Mouse (Mus musculus): ENCODE results near the gene Fau. TPM values are rescaled to one million over a fixed set of nuclear protein-coding genes. Genes with fewer than 3 reads are reported as not detected.

The Fau gene
- total and polyA plus RNA-seq, 3 experiments = 2,986 to 5,712 (median 3,086) TPM

GRCm38 (mm10) chr19:6067724-6068415 lies 10.2 kb downstream of the Fau start, which contains the start of gene Tm7sf2:
Tm7sf2 (minus strand) TSS chr19:6068373.
- Histone ChIP-seq H3K4me1 (ENCODE audit: insufficient read depth, low read depth, low read length) (peaks cover 54% of the 10 kb centered on the region), H3K4me3 (ENCODE audit: low read depth, low read length) (peak within 1 kb of the TSS; percentile 76), H3K9me3 (replicated peaks) (no peaks in the 10 kb centered on the region), H3K27me3 (ENCODE audit: insufficient read depth, low read length) (no peaks in the 10 kb centered on the region), H3K36me3 (replicated peaks) (peaks cover 75% of the 10 kb centered on the region)
- DNase-seq (ENCODE audit: low spot score) (peak; percentile 98), ATAC-seq (ENCODE audit: extremely low read depth, insufficient number of reproducible peaks, low FRiP score, poor library complexity, severe bottlenecking) (peak; percentile 92)
- TF ChIP-seq POLR2AphosphoS5 (IDR thresholded peaks at IDR 0.05; ENCODE audit: insufficient replicate concordance, low read depth, low read length) (no peak), TAL1 (conservative IDR thresholded peaks at IDR 0.05; ENCODE audit: low read depth, low read length) (no peak), CTCF (IDR thresholded peaks at IDR 0.05; ENCODE audit: low read depth, low read length) (no peak)

DNA sequence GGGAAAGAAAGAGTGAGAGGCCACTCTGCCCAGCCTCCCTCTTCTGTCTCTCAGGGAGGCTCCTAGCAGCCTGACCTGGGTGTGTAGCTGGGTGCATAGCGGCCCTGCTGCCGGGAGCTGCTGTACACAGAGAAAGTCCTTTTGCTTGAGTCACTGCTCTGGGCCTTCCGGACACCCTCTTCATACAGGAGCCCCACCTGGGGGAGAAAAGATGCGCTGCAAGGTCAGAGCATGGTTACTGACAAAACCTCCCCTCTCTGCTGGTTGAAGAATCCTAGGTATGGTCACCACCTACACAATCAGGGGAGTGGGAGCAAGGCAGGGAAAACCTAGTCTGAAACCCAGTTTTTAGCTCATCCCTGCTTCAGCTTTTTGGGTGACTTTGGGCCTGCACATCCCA lies 11.3 kb downstream of the Fau start:
- H3K9me3 ChIP-seq (replicated peaks) = no peaks in the 10 kb centered on the region
- no peak for DNase-seq (ENCODE audit: low spot score)
- TF ChIP-seq POLR2AphosphoS5 (IDR thresholded peaks at IDR 0.05; ENCODE audit: insufficient replicate concordance, low read depth, low read length) (no peak), GATA2 (IDR thresholded peaks at IDR 0.05; ENCODE audit: borderline replicate concordance, low read depth, low read length) (no peak), TAL1 (conservative IDR thresholded peaks at IDR 0.05; ENCODE audit: low read depth, low read length) (no peak), CTCF (IDR thresholded peaks at IDR 0.05; ENCODE audit: low read depth, low read length) (no peak), GATA1 (IDR thresholded peaks at IDR 0.05; ENCODE audit: borderline replicate concordance, low read length) (no peak)
- H3K36me3 ChIP-seq (replicated peaks) = peaks cover 75% of the 10 kb centered on the region
- ATAC-seq (ENCODE audit: extremely low read depth, insufficient number of reproducible peaks, low FRiP score, poor library complexity, severe bottlenecking) = no peak
- H3K4me1 ChIP-seq (ENCODE audit: insufficient read depth, low read depth, low read length) = peaks cover 43% of the 10 kb centered on the region
- no peak overlapping the region for H3K4me3 ChIP-seq (ENCODE audit: low read depth, low read length)
- no peaks in the 10 kb centered on the region for H3K27me3 ChIP-seq (ENCODE audit: insufficient read depth, low read length)

- H3K4me3 ChIP-seq (ENCODE audit: low read depth, low read length) = no peak overlapping the region
- peaks cover 80% of the 10 kb centered on the region for H3K36me3 ChIP-seq (replicated peaks)
These were observed 12.2 kb downstream of the Fau start for GRCm38 (mm10) chr19:6069851-6070250.

DNA sequence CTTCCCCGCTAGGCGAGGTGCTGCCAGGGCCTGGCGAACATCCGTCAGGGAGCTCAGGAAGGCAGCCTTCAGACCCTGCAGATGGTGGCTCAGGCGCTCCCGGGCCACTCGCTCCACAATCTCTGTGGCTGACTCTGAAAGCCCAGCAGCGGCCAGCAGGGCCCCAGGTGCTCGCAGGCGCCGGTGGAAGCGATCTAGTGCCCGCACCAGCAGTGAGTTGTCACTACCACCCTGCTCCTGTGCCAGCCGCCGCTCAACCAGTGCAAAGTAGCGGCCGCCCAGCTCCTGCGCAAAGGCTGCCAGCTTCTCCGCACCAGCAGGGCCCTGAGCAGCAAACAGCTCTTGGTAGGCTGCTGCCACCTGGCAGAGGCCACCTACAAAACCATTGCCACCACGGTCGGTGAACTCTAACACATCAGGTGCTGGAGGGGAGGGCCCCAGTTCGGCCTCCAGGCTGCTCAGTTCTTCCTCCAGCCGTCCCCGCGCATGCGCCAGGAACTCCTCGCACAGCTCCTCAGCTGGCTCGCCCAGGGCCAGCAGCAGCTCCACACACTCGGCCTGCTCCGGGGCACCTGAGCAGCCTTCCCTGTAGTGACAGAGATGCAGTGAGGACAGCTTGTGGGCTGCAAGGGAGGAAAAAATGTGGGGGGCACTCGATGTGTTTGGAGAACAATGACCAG lies 13.1 kb downstream of the Fau start:
- no peaks in the 10 kb centered on the region for H3K9me3 ChIP-seq (replicated peaks)
- H3K36me3 ChIP-seq (replicated peaks) = peaks cover 82% of the 10 kb centered on the region
- no peaks in the 10 kb centered on the region for H3K27me3 ChIP-seq (ENCODE audit: insufficient read depth, low read length)
- ATAC-seq (ENCODE audit: extremely low read depth, insufficient number of reproducible peaks, low FRiP score, poor library complexity, severe bottlenecking) (no peak), DNase-seq (ENCODE audit: low spot score) (no peak)
- TF ChIP-seq GATA1 (IDR thresholded peaks at IDR 0.05; ENCODE audit: borderline replicate concordance, low read length) (no peak), CTCF (IDR thresholded peaks at IDR 0.05; ENCODE audit: low read depth, low read length) (no peak), GATA2 (IDR thresholded peaks at IDR 0.05; ENCODE audit: borderline replicate concordance, low read depth, low read length) (no peak), POLR2AphosphoS5 (IDR thresholded peaks at IDR 0.05; ENCODE audit: insufficient replicate concordance, low read depth, low read length) (no peak), TAL1 (conservative IDR thresholded peaks at IDR 0.05; ENCODE audit: low read depth, low read length) (no peak)
- H3K4me3 ChIP-seq (ENCODE audit: low read depth, low read length) = peak overlapping the region; percentile 3; the same call in 1 of the 2 replicates
- peaks cover 46% of the 10 kb centered on the region for H3K4me1 ChIP-seq (ENCODE audit: insufficient read depth, low read depth, low read length)

More at GRCm38 (mm10) chr19:6069851-6070250, 12.2 kb downstream of the Fau start:
- Histone ChIP-seq H3K4me1 (ENCODE audit: insufficient read depth, low read depth, low read length) (peaks cover 43% of the 10 kb centered on the region), H3K27me3 (ENCODE audit: insufficient read depth, low read length) (no peaks in the 10 kb centered on the region), H3K9me3 (replicated peaks) (no peaks in the 10 kb centered on the region)
- DNase-seq (ENCODE audit: low spot score) (no peak), ATAC-seq (ENCODE audit: extremely low read depth, insufficient number of reproducible peaks, low FRiP score, poor library complexity, severe bottlenecking) (no peak)
- no peak for TF ChIP-seq GATA1 (IDR thresholded peaks at IDR 0.05; ENCODE audit: borderline replicate concordance, low read length)
- no peak for TF ChIP-seq TAL1 (conservative IDR thresholded peaks at IDR 0.05; ENCODE audit: low read depth, low read length)
- no peak for TF ChIP-seq CTCF (IDR thresholded peaks at IDR 0.05; ENCODE audit: low read depth, low read length)
- no peak for TF ChIP-seq GATA2 (IDR thresholded peaks at IDR 0.05; ENCODE audit: borderline replicate concordance, low read depth, low read length)
- TF ChIP-seq POLR2AphosphoS5 (IDR thresholded peaks at IDR 0.05; ENCODE audit: insufficient replicate concordance, low read depth, low read length) = no peak

- TF ChIP-seq CTCF (IDR thresholded peaks at IDR 0.05; ENCODE audit: low read depth, low read length) (no peak), GATA2 (IDR thresholded peaks at IDR 0.05; ENCODE audit: borderline replicate concordance, low read depth, low read length) (no peak), TAL1 (conservative IDR thresholded peaks at IDR 0.05; ENCODE audit: low read depth, low read length) (no peak), POLR2AphosphoS5 (IDR thresholded peaks at IDR 0.05; ENCODE audit: insufficient replicate concordance, low read depth, low read length) (no peak), GATA1 (IDR thresholded peaks at IDR 0.05; ENCODE audit: borderline replicate concordance, low read length) (no peak)
- Histone ChIP-seq H3K36me3 (replicated peaks) (peaks cover 83% of the 10 kb centered on the region), H3K4me1 (ENCODE audit: insufficient read depth, low read depth, low read length) (peaks cover 46% of the 10 kb centered on the region), H3K9me3 (replicated peaks) (no peaks in the 10 kb centered on the region), H3K4me3 (ENCODE audit: low read depth, low read length) (peak overlapping the region; percentile 3; the same call in 1 of the 2 replicates), H3K27me3 (ENCODE audit: insufficient read depth, low read length) (no peaks in the 10 kb centered on the region)
- DNase-seq (ENCODE audit: low spot score) (no peak), ATAC-seq (ENCODE audit: extremely low read depth, insufficient number of reproducible peaks, low FRiP score, poor library complexity, severe bottlenecking) (no peak)
These were observed 13.6 kb downstream of the Fau start for GRCm38 (mm10) chr19:6071261-6071660.

DNA sequence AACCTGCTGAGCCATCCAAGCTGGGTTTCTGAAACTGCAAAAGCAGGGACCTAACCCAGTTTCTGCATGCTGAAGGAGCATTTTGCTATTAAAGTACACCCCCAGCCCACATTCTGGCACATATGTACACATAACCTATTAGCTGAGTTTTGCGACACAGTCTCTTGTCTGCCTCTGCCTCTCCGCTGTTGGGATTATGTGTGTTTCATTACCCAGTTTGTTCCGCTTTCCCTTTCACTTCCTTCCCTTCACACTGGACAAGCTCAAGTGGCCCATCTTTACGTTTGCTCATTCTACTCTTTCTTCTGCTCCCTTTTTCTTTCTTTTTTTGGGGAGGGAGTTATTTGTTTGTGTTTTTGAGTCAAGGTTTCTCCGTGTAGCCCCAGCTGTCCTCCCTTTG lies 16.2 kb downstream of the Fau start:
- ATAC-seq (ENCODE audit: extremely low read depth, insufficient number of reproducible peaks, low FRiP score, poor library complexity, severe bottlenecking) (no peak), DNase-seq (ENCODE audit: low spot score) (no peak)
- Histone ChIP-seq H3K4me1 (ENCODE audit: insufficient read depth, low read depth, low read length) (peaks cover 34% of the 10 kb centered on the region), H3K4me3 (ENCODE audit: low read depth, low read length) (no peak overlapping the region), H3K9me3 (replicated peaks) (no peaks in the 10 kb centered on the region), H3K27me3 (ENCODE audit: insufficient read depth, low read length) (no peaks in the 10 kb centered on the region), H3K36me3 (replicated peaks) (peaks cover 81% of the 10 kb centered on the region)
- no peak for TF ChIP-seq CTCF (IDR thresholded peaks at IDR 0.05; ENCODE audit: low read depth, low read length)
- TF ChIP-seq GATA1 (IDR thresholded peaks at IDR 0.05; ENCODE audit: borderline replicate concordance, low read length) = no peak
- TF ChIP-seq TAL1 (conservative IDR thresholded peaks at IDR 0.05; ENCODE audit: low read depth, low read length) = no peak
- TF ChIP-seq GATA2 (IDR thresholded peaks at IDR 0.05; ENCODE audit: borderline replicate concordance, low read depth, low read length) = no peak
- no peak for TF ChIP-seq POLR2AphosphoS5 (IDR thresholded peaks at IDR 0.05; ENCODE audit: insufficient replicate concordance, low read depth, low read length)
